Mouse (Mus musculus): ENCODE results near the gene Scn8a.

DNA sequence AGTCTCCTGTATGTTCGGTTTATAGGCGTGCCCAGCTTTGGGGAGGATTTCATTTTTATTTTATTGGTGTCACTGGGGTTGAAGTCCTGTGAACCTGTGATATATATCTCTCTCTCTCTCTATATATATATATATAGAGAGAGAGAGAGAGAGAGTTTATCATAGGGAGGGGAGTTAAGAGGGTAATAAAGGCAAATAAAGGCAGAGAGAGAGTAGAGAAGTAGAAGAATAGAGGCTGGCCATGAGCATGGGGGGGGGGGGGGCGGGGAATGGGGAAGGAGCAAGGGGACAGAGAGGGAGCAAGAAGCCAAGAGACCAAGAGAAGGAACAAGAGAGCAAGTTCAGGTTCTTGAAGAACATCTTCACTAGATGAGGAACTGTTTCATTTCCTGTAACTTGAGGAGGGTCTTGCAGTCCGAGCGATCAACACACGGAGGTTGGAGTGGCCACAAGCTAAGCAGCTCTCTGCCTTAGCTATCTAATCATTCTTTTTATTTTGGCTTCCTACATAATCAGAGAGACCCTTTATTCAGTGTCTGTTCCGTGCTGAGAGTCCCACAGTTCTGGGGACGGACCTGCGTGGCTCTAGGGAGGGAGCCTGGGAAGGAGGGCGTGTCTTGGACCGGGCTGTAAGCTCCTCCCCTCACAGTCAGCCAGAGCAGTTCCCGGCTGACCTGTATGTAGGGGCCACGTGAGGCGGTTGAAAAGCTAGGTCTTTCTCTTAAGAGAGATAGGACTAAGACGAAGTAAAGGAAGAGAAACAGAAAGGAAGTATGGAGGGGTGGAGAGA is 136.8 kb downstream of the Scn8a start:
- TF ChIP-seq CTCF (conservative IDR thresholded peaks at IDR 0.05; ENCODE audit: insufficient read depth, insufficient read length, low read depth, low read length) (no peak), POLR2A (IDR thresholded peaks at IDR 0.05; ENCODE audit: low read depth, low read length) (no peak)
